Mouse (Mus musculus) adrenal gland, adult 18-20 months (tissue): ENCODE results near the gene Gm10912. TPM values are rescaled to one million over a fixed set of nuclear protein-coding genes. Genes with fewer than 3 reads are reported as not detected.
"Not testable (repeated sequence)": the region's sequence is repeated elsewhere in the genome, so short reads cannot be mapped to it uniquely, and the experiment has no call there.

Experiments
- DNase-seq, 2 experiments: peaks; one replicate each; pipeline ENCODE4 v3.0.0; 2021 to 2022; ENCODE audit warnings: low spot score in 2 of 2
- total RNA-seq, 2 experiments: library from RNA; stranded (reverse); gene quantifications; 1 replicate in 1 of 2; 2 replicates in 1 of 2; pipeline ENCODE4 v1.2.3; 2021

Gene Gm10912
- total RNA-seq, 2 experiments from 2014 or later, result 0.36 TPM; not detected in 1

GRCm38 (mm10) chr2:104064152-104064551 lies 1.5 kb upstream of the Gm10912 start:
- no peak for DNase-seq

- not testable (repeated sequence) for DNase-seq
Observed at GRCm38 (mm10) chr2:104068450-104068849, 2.8 kb downstream of the Gm10912 start, which contains the start of gene Gm10799. Gm10799 (minus strand) TSS chr2:104068550.

- DNase-seq, result peak; percentile 45 to 49
Observed at GRCm38 (mm10) chr2:104069704-104070185, 4.1 kb downstream of the Gm10912 start, which contains the start of gene Cd59b. Cd59b (plus strand) TSS chr2:104069849.

GRCm38 (mm10) chr2:104078285-104078684 lies 12.7 kb downstream of the Gm10912 start:
- not testable (repeated sequence) for DNase-seq

- not testable (repeated sequence) for DNase-seq
Observed at GRCm38 (mm10) chr2:104081436-104082050, 15.9 kb downstream of the Gm10912 start.

- DNase-seq, result no peak
Observed at GRCm38 (mm10) chr2:104082474-104082873, 16.8 kb downstream of the Gm10912 start.

- not testable (repeated sequence) for DNase-seq
Observed at GRCm38 (mm10) chr2:104084027-104084426, 18.4 kb downstream of the Gm10912 start.

GRCm38 (mm10) chr2:104087562-104087961 lies 21.9 kb downstream of the Gm10912 start:
- DNase-seq, result not testable (repeated sequence)

- no peak for DNase-seq
Observed at GRCm38 (mm10) chr2:104093305-104093704, 27.7 kb downstream of the Gm10912 start.

- peak; percentile 82 to 86 for DNase-seq
Observed at GRCm38 (mm10) chr2:104095741-104096213, 30.2 kb downstream of the Gm10912 start, which contains the start of gene Cd59a. Cd59a (plus strand) TSS chr2:104095801.

GRCm38 (mm10) chr2:104096256-104096655 lies 30.6 kb downstream of the Gm10912 start:
- DNase-seq, result no peak

GRCm38 (mm10) chr2:104096796-104097195 lies 31.2 kb downstream of the Gm10912 start:
- DNase-seq, result not testable (repeated sequence)

- not testable (repeated sequence) for DNase-seq
Observed at GRCm38 (mm10) chr2:104097396-104097795, 31.8 kb downstream of the Gm10912 start.

GRCm38 (mm10) chr2:104098529-104099230 lies 33.1 kb downstream of the Gm10912 start:
- DNase-seq, result no peak

GRCm38 (mm10) chr2:104099231-104099585 lies 33.6 kb downstream of the Gm10912 start:
- no peak for DNase-seq

GRCm38 (mm10) chr2:104099946-104100345 lies 34.3 kb downstream of the Gm10912 start:
- DNase-seq, result no peak

- DNase-seq, result no peak
Observed at GRCm38 (mm10) chr2:104104800-104105199, 39.2 kb downstream of the Gm10912 start.

- DNase-seq, result not testable (repeated sequence)
Observed at GRCm38 (mm10) chr2:104109021-104109420, 43.4 kb downstream of the Gm10912 start.

GRCm38 (mm10) chr2:104109528-104109927 lies 43.9 kb downstream of the Gm10912 start:
- DNase-seq, result no peak

GRCm38 (mm10) chr2:104110031-104110430 lies 44.4 kb downstream of the Gm10912 start:
- DNase-seq, result no peak

GRCm38 (mm10) chr2:104111170-104111797 lies 45.7 kb downstream of the Gm10912 start:
- DNase-seq, result not testable (repeated sequence)
